Mouse (Mus musculus) embryonic facial prominence, embryonic 10.5 days (tissue): Measurements from ENCODE around the gene Tex33. TPM values are rescaled to one million over a fixed set of nuclear protein-coding genes. Genes with fewer than 3 reads are reported as not detected.
A peak's percentile ranks its signal among the peaks of the same experiment; 100 is the strongest.

Experiments
- DNase-seq: peaks from one replicate; pipeline ENCODE4 v3.0.0-alpha.2; 2017; ENCODE audit warnings: low spot score
- H3K27ac ChIP-seq: fragments of 300-500 bp; sonication (generic); replicated peaks from 2 replicates; pipeline ENCODE4 v1.5.1; 2016; ENCODE audit warnings: mild to moderate bottlenecking
- H3K27me3 ChIP-seq: fragments of 300-500 bp; sonication (generic); replicated peaks from 2 replicates; pipeline ENCODE4 v1.6.1; 2016; ENCODE audit warnings: low read depth, mild to moderate bottlenecking; ENCODE audit not compliant: poor library complexity, severe bottlenecking
- H3K36me3 ChIP-seq: fragments of 300-500 bp; sonication (generic); replicated peaks from 2 replicates; pipeline ENCODE4 v1.6.1; 2016; ENCODE audit warnings: mild to moderate bottlenecking, moderate library complexity
- H3K4me1 ChIP-seq: fragments of 300-500 bp; sonication (generic); 2 replicates; pipeline ENCODE4 v1.6.1; 2016
- H3K4me3 ChIP-seq: fragments of 300-500 bp; sonication (generic); 2 replicates; pipeline ENCODE4 v1.5.1; 2016; ENCODE audit warnings: mild to moderate bottlenecking, moderate library complexity
- H3K9me3 ChIP-seq: fragments of 300-500 bp; sonication (generic); 2 replicates; pipeline ENCODE4 v1.6.1; 2016; ENCODE audit warnings: mild to moderate bottlenecking
- WGBS: fragments of 180-500 bp; shearing (Covaris S2); methylation state at CpG from one replicate; pipeline ENCODE4 v1.1.7; 2016; 5-methylcytosine and 5-hydroxymethylcytosine counted together
- polyA plus RNA-seq: library from polyadenylated mRNA; unstranded; fragments of >200 nt; fragmentation: Nextera tagmentation; extraction: Ambion mirVana; gene quantifications from 2 replicates; pipeline ENCODE4 v1.2.1, GENCODE M21; 2016

Tex33 gene
- polyA plus RNA-seq, 1 experiment from 2014 or later, result not detected

DNA sequence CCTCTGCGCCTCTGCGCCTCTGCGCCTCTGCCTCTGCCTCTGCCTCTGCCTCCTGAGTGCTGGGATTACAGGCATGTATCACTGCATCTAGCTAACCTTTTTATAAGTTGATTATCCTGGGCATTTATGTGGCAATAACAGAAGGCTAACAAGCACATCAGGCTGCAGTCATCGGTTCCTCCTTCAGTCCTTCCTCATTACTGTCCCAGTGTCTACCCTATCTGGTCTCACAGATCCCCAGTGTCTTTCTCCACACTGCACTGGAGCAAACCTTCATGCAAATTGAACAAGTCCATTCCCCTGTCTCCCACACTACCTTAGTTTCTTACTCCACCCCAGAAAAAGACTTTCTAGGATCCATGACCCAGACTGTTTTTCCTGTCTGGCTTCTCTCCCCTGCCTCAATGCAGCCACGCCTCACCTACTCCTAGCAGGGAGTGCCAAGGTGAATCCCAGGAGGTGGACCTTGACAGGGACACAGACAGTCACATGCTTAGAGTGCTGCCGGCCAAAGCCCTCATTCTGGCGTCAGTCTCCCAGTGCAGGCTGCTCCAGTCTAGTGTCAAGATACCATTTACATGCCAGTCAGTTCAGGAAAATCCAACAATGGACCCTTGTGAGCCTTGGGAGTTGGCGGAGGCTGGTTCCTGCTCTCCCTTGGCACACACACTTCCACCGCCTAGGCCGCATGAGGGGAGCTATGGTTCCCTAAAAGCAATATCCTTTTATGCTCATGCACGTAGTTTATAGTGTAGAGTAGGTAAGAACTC, 12.1 kb downstream of the Tex33 start:
- no peak overlapping the region for H3K27ac ChIP-seq
- 73% methylated on average over 11 of the region's 11 CpGs for WGBS
- no peak overlapping the region for H3K4me3 ChIP-seq

DNA sequence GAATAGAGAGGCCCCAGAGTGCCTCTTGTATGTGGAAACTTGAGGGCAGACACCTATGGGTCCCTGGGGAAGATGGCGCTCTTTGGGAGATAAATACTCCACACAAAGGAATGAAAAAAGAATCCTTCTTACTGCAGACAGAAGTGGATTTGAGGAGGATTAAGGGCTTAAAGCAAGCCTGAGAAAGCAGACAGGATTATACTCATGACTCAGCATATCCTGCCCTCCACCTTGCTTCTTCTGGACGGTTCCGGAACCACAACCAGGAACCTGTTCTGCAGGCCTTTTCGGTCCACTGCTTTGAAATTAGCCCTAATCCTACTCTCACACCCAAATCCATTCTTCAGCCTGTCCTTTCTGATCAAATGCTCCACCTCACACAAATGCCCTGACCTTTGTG, 13.6 kb downstream of the Tex33 start:
- no peaks in the 10 kb centered on the region; the same call in 1 of the 2 replicates for H3K4me1 ChIP-seq
- no peaks in the 10 kb centered on the region for H3K36me3 ChIP-seq
- WGBS, result 83% methylated on average over 4 of the region's 4 CpGs
- H3K9me3 ChIP-seq, result no peaks in the 10 kb centered on the region
- no peak overlapping the region for H3K27ac ChIP-seq
- no peaks in the 10 kb centered on the region for H3K27me3 ChIP-seq
- no peak for DNase-seq
- H3K4me3 ChIP-seq, result no peak overlapping the region

More for the DNA sequence above, 12.1 kb downstream of the Tex33 start:
- H3K9me3 ChIP-seq, result no peaks in the 10 kb centered on the region
- no peaks in the 10 kb centered on the region for H3K27me3 ChIP-seq
- no peak for DNase-seq
- no peaks in the 10 kb centered on the region; the same call in 1 of the 2 replicates for H3K4me1 ChIP-seq
- no peaks in the 10 kb centered on the region for H3K36me3 ChIP-seq

DNA sequence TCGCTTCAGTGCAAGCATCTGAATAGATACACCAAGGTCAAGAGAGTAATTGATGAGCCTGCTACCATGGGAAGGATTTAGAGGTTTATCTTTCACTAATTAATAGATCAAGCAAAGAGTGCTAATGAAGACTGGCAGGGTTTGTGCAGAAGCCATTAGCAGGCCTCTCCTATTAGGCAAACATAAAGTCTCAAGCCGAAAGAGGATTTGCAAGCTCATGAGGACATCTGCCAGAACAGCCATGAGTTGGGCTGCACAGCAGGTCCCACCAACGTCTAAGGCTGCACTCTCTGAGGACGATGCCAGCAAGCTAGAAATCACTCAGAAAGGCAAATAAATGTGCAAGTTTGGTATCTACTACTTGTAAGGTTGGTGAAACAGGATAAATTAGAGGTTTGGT, 15.0 kb downstream of the Tex33 start:
- DNase-seq, result no peak
- Histone ChIP-seq H3K36me3 (no peaks in the 10 kb centered on the region), H3K4me3 (no peak overlapping the region), H3K27me3 (no peaks in the 10 kb centered on the region), H3K27ac (no peak overlapping the region), H3K4me1 (no peaks in the 10 kb centered on the region; the same call in 1 of the 2 replicates), H3K9me3 (no peaks in the 10 kb centered on the region)
- 68% methylated on average over 4 of the region's 4 CpGs for WGBS

DNA sequence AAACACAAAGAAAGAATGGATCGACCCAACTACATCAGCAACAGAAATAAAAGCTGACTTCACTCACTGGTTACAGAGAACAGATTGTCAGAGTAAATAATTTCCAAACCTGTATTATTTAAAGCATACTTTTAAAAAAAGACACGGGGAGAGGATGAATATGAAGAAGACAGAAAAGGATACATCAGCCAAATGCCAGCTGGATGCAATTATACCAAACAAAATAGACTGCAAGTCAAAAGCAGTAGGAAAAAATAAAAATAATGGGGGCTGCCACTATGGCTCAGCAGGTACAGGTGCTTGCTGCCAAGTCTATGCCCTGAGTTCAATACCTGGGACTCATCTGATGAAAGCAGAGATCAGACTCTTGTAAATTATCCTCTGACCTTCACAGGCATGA, 15.5 kb downstream of the Tex33 start:
- no peak for DNase-seq
- no peaks in the 10 kb centered on the region for H3K9me3 ChIP-seq
- H3K36me3 ChIP-seq, result no peaks in the 10 kb centered on the region
- WGBS, result 81% methylated on average over 2 of the region's 2 CpGs
- H3K4me3 ChIP-seq, result no peak overlapping the region
- no peak overlapping the region for H3K27ac ChIP-seq
- H3K4me1 ChIP-seq, result no peaks in the 10 kb centered on the region; the same call in 1 of the 2 replicates
- H3K27me3 ChIP-seq, result no peaks in the 10 kb centered on the region

DNA sequence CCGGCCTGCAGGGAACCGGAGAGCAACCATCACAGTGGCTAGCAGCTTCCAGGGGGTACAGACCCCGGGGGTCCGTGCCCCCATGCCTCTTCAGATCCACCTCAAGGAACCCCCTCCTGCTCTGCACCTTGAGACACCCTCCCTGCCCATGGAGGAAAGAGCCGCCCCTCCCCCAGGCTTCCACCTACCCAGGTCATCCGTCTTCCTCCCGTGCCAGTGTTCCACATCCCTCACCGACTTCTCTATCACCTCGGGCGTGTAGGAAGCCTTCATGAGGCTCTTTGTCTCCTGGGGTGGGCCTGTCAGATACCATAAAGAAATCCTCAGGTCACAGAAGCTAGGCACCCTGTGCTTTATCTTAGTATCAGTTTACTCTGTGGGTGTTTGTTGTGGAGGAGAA, 17.2 kb downstream of the Tex33 start:
- WGBS, result 89% methylated on average over 10 of the region's 10 CpGs
- Histone ChIP-seq H3K36me3 (no peaks in the 10 kb centered on the region), H3K27ac (no peak overlapping the region), H3K27me3 (no peaks in the 10 kb centered on the region), H3K9me3 (no peaks in the 10 kb centered on the region), H3K4me1 (peaks cover 7% of the 10 kb centered on the region), H3K4me3 (no peak overlapping the region)
- no peak for DNase-seq

DNA sequence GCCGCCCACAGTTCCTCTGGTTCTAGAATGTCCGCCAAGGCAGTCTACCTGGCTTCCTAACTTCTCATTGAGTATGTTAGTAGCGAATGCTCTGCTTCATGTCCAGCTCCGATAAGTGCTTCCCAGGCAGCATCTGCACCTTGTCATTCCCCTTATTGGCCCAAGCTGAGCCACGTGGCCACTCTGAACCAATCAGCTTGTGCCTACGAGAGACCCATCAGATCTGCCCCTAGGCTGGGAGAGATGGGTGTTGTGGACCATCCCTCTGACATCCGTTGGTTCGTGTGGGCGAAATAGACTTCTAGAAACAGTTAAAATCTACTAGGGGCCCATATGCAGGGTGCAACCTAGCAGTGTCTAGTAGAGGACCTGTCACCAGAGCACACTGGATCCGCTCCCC, 17.9 kb downstream of the Tex33 start:
- Histone ChIP-seq H3K4me1 (peaks cover 7% of the 10 kb centered on the region), H3K9me3 (no peaks in the 10 kb centered on the region), H3K36me3 (no peaks in the 10 kb centered on the region), H3K4me3 (no peak overlapping the region), H3K27me3 (no peaks in the 10 kb centered on the region), H3K27ac (no peak overlapping the region)
- WGBS, result 86% methylated on average over 10 of the region's 10 CpGs
- DNase-seq, result no peak

DNA sequence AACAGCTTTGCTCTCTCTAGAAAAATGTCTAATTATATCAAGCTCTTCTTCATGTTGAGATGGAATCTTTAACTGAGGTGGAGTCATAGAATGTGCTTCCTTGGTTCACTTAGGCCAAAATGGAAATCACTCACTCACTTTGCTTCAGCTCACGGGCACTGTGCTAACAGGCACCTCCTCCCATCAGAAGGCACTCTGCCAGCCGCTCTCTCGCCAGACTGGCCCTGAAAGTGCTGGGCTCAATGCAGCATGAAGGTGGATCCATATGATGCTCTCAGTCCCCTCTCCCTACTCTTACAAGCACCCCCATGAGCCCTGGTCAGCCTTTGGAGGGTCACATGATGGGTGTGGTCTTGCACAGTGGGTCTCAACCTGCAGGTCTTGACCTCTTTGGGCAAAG, 21.5 kb downstream of the Tex33 start:
- 86% methylated on average over 3 of the region's 3 CpGs for WGBS
- Histone ChIP-seq H3K27me3 (peaks cover 13% of the 10 kb centered on the region), H3K27ac (no peak overlapping the region), H3K4me3 (no peak overlapping the region), H3K4me1 (peaks cover 7% of the 10 kb centered on the region), H3K36me3 (no peaks in the 10 kb centered on the region), H3K9me3 (no peaks in the 10 kb centered on the region)
- no peak for DNase-seq

DNA sequence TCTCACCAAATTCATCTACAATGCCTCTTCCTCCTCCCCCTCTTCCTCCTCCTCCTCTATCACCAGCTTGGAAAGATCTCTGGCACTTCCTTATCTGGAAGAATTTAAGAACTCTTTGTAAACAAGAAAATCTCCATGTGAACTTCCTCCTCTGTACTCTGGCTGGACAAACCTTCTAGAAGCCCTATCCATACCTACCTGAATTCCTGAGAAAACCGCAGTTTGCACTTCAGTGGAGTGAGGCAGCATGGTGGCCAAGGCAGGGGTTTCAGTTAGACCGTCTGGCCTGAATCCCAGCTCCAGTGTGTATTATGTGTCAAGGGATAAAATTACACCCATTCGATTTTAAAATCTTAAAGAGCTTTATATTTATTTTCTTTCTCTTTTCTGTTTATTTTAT, 22.9 kb downstream of the Tex33 start:
- DNase-seq, result no peak
- Histone ChIP-seq H3K27me3 (peaks cover 22% of the 10 kb centered on the region), H3K4me1 (peaks cover 7% of the 10 kb centered on the region), H3K27ac (no peak overlapping the region), H3K36me3 (no peaks in the 10 kb centered on the region), H3K4me3 (no peak overlapping the region), H3K9me3 (no peaks in the 10 kb centered on the region)
- whole genome bisulfite sequencing, result 75% methylated on average over 3 of the region's 3 CpGs

DNA sequence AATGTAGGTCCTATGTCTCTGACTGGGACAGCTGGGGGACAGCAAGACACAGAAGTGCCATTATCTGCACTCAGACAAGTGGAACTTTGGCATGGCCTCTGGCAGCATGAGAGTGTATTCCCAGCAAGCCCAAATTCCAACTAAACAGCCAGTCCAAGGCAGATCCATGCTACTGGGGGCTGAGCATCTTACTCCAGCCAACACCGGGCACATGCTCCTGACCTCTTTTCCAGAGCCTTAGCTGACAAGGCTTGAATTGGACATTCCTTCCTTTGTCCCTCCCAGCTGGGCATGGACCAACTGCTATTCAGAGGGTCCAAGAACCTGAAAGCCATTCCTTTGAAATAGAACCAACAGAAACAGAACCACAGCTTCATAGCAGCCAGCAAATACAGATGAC, 26.1 kb downstream of the Tex33 start:
- H3K4me1 ChIP-seq, result peaks cover 4% of the 10 kb centered on the region; the same call in 1 of the 2 replicates
- H3K27me3 ChIP-seq, result peaks cover 28% of the 10 kb centered on the region
- H3K36me3 ChIP-seq, result no peaks in the 10 kb centered on the region
- 70% methylated on average over 1 of the region's 1 CpGs for WGBS
- H3K27ac ChIP-seq, result no peak overlapping the region
- H3K4me3 ChIP-seq, result no peak overlapping the region
- H3K9me3 ChIP-seq, result no peaks in the 10 kb centered on the region
- no peak for DNase-seq

DNA sequence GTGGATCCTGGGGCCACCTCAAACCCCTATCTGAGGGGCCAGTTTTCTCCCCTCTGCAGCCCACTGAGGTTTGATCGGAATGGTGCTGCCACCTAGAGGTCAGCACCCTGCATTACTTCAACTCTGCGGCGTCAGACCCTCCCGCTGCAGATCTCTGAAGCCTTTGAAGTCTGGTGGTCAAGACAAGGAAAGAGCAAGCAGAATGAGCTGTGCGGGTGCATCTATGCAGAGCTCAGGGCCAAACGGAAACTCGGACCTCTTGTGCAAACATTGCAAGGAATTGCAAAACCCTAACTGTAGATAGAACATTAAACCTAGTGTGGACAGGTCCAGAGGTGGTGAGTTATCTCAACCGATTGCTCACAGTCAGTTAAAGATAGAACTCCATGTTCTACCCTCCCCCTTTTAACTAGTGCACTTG, 26.8 kb downstream of the Tex33 start:
- Histone ChIP-seq H3K4me1 (no peaks in the 10 kb centered on the region; the same call in 1 of the 2 replicates), H3K27ac (no peak overlapping the region), H3K36me3 (no peaks in the 10 kb centered on the region), H3K9me3 (no peaks in the 10 kb centered on the region), H3K4me3 (no peak overlapping the region), H3K27me3 (peaks cover 28% of the 10 kb centered on the region)
- 12% methylated on average over 8 of the region's 8 CpGs for WGBS
- DNase-seq, result peak; percentile 64

DNA sequence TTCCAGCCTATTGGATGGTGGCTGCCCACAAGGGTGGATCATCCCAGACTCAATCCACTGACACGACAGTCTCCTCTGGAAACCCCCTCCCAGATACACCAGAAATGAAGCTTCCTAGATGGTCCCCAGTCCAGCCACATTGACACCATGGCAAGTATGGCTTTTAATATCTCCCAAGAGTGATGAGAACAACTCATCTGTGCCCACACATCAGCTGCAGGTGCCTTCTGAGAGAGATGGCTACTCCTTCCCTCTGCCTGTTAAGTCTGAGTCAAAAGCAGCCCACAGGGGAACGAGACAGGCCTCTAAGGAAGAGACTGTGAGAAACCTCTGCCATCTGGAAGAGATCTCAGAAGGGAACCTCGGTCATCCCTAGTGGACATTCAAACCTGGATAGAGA, 27.9 kb downstream of the Tex33 start:
- 70% methylated on average over 3 of the region's 3 CpGs for WGBS
- no peak for DNase-seq
- H3K36me3 ChIP-seq, result no peaks in the 10 kb centered on the region
- peaks cover 28% of the 10 kb centered on the region for H3K27me3 ChIP-seq
- H3K27ac ChIP-seq, result no peak overlapping the region
- H3K4me3 ChIP-seq, result no peak overlapping the region
- no peaks in the 10 kb centered on the region for H3K9me3 ChIP-seq
- H3K4me1 ChIP-seq, result no peaks in the 10 kb centered on the region; the same call in 1 of the 2 replicates

DNA sequence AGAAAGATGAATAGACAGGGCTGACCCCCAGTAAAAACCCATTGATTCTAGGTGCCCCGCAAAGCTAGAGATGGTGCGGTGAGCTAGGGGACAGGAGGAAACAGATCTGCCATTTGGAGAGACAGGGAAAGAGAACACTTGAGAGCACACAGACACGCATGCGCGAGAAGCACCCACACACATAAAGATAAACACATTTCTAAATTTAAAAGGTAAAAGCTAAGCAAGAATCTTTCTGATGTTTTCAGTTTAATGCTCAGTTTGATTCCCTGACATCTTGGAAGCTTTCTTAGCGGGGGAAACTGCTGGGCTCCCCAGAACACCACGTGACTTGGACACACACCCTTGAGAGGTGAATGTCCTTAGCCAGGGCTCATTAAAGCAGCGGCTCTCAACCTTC, 28.8 kb downstream of the Tex33 start:
- 81% methylated on average over 8 of the region's 8 CpGs for WGBS
- Histone ChIP-seq H3K4me3 (no peak overlapping the region), H3K27ac (no peak overlapping the region), H3K27me3 (peaks cover 28% of the 10 kb centered on the region), H3K4me1 (no peaks in the 10 kb centered on the region; the same call in 1 of the 2 replicates), H3K9me3 (peaks cover 3% of the 10 kb centered on the region; the same call in 1 of the 2 replicates), H3K36me3 (no peaks in the 10 kb centered on the region)
- no peak for DNase-seq

DNA sequence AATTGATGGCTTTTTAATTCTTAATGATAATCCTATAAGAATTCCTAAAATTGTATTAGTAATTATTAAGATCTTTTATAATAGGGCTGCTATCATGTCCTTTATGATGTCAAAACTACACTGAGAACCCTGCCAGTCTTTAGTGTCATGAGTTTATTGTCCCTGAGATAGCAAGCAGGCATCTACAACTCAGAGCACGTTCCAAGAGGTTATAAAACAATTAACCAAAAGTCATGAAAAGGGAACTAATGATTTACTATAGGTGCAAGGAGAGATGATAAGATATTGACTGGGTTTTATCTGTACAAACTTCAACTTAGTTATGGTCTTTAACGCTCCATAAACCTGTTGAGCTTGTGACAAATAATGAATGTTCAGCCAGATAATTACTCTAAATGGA, 29.8 kb downstream of the Tex33 start:
- Histone ChIP-seq H3K9me3 (peaks cover 3% of the 10 kb centered on the region; the same call in 1 of the 2 replicates), H3K27me3 (peaks cover 28% of the 10 kb centered on the region), H3K4me3 (no peak overlapping the region), H3K36me3 (no peaks in the 10 kb centered on the region), H3K27ac (no peak overlapping the region), H3K4me1 (no peaks in the 10 kb centered on the region; the same call in 1 of the 2 replicates)
- no peak for DNase-seq
- 79% methylated on average over 2 of the region's 2 CpGs for WGBS
